Mouse (Mus musculus) megakaryocyte progenitor cell, adult 5-6 weeks (primary cell): Measurements from ENCODE around the gene Rps13. TPM values are rescaled to one million over a fixed set of nuclear protein-coding genes. Genes with fewer than 3 reads are reported as not detected.
"Not testable (repeated sequence)": the region's sequence is repeated elsewhere in the genome, so short reads cannot be mapped to it uniquely, and the experiment has no call there.

Source experiments
- ATAC-seq: replicated peaks from 2 replicates; pipeline ENCODE4 v1.8.0; 2016; ENCODE audit warnings: mild to moderate bottlenecking, moderate TSS enrichment, inconsistent platforms; ENCODE audit not compliant: poor library complexity
- total RNA-seq, 2 experiments: library from RNA; stranded (forward) in 1 of 2; stranded (reverse) in 1 of 2; fragments of 157-497, 149-512 nt in 1 of 2; fragments of 200-1000 nt in 1 of 2; gene quantifications; 2 replicates each; pipeline versions ENCODE4 v1.2.3 to v1.2.4; 2015 to 2017

The Rps13 gene
- total RNA-seq (2015) (1,937 and 1,943 TPM in 2 replicates), total RNA-seq (2017) (3,821 and 3,826 TPM in 2 replicates)

GRCm38 (mm10) chr7:116333713-116334668 is at the start of gene Rps13:
Gene Rps13 (minus strand): TSS chr7:116334195.
- ATAC-seq = peak; percentile 89

- not testable (repeated sequence) for ATAC-seq
Observed at GRCm38 (mm10) chr7:116379181-116379580, 45.2 kb upstream of the Rps13 start.

GRCm38 (mm10) chr7:116374284-116374683 is 40.3 kb upstream of the Rps13 start:
- ATAC-seq = no peak

- peak; percentile 65 for ATAC-seq
Observed at GRCm38 (mm10) chr7:116336226-116336625, 2.2 kb upstream of the Rps13 start.

- ATAC-seq = no peak
Observed at GRCm38 (mm10) chr7:116335133-116335532, 1.1 kb upstream of the Rps13 start.

GRCm38 (mm10) chr7:116334669-116335038 is 659 bp upstream of the Rps13 start:
- ATAC-seq = no peak

GRCm38 (mm10) chr7:116331246-116331645 is 2.7 kb downstream of the Rps13 start:
- ATAC-seq = no peak

GRCm38 (mm10) chr7:116329858-116330257 is 4.1 kb downstream of the Rps13 start:
- ATAC-seq = no peak

GRCm38 (mm10) chr7:116328777-116329176 is 5.2 kb downstream of the Rps13 start:
- ATAC-seq = no peak

GRCm38 (mm10) chr7:116327901-116328300 is 6.1 kb downstream of the Rps13 start:
- peak; percentile 61 for ATAC-seq

- peak; percentile 94 for ATAC-seq
Observed at GRCm38 (mm10) chr7:116323331-116323964, 10.5 kb downstream of the Rps13 start.

GRCm38 (mm10) chr7:116309456-116309855 is 24.5 kb downstream of the Rps13 start:
- peak; percentile 37; the same call in 1 of the 2 replicates for ATAC-seq

- ATAC-seq = no peak
Observed at GRCm38 (mm10) chr7:116308632-116308991, 25.4 kb downstream of the Rps13 start.

- peak; percentile 45 for ATAC-seq
Observed at GRCm38 (mm10) chr7:116307871-116308631, 25.9 kb downstream of the Rps13 start, which contains the start of gene Plekha7. Gene Plekha7 (minus strand): TSS chr7:116308376.

- peak; percentile 54 for ATAC-seq
Observed at GRCm38 (mm10) chr7:116307099-116307870, 26.7 kb downstream of the Rps13 start.

- no peak for ATAC-seq
Observed at GRCm38 (mm10) chr7:116306601-116307000, 27.4 kb downstream of the Rps13 start.

GRCm38 (mm10) chr7:116301661-116302311 is 32.2 kb downstream of the Rps13 start:
- ATAC-seq = no peak

GRCm38 (mm10) chr7:116301144-116301543 is 32.9 kb downstream of the Rps13 start:
- ATAC-seq = no peak

GRCm38 (mm10) chr7:116298851-116299250 is 35.1 kb downstream of the Rps13 start:
- ATAC-seq = no peak

- ATAC-seq = no peak
Observed at GRCm38 (mm10) chr7:116298389-116298788, 35.6 kb downstream of the Rps13 start.
